Mouse (Mus musculus) mesoderm, embryonic 11.5 days (tissue): ENCODE results near the gene Lpcat1.
A peak's percentile ranks its signal among the peaks of the same experiment; 100 is the strongest.

Experiments used
- DNase-seq: peaks from one replicate; pipeline ENCODE4 v3.0.0-alpha.2; 2012; ENCODE audit warnings: low read depth, low spot score

Gene Lpcat1

GRCm38 (mm10) chr13:73467034-73467420, at the start of gene Lpcat1:
Gene Lpcat1, plus strand, starts transcription at chr13:73467197.
- DNase-seq = peak; percentile 94

- peak; percentile 41 for DNase-seq
These were observed 49.3 kb upstream of the Lpcat1 start for GRCm38 (mm10) chr13:73417478-73418220.

- no peak for DNase-seq
These were observed 48.7 kb upstream of the Lpcat1 start for GRCm38 (mm10) chr13:73418297-73418696.

GRCm38 (mm10) chr13:73419244-73419643, 47.8 kb upstream of the Lpcat1 start:
- DNase-seq = no peak

- DNase-seq = no peak
These were observed 44.0 kb upstream of the Lpcat1 start for GRCm38 (mm10) chr13:73423043-73423442.

- no peak for DNase-seq
These were observed 42.0 kb upstream of the Lpcat1 start for GRCm38 (mm10) chr13:73425035-73425434.

- peak; percentile 79 for DNase-seq
These were observed 41.0 kb upstream of the Lpcat1 start for GRCm38 (mm10) chr13:73425839-73426490.

GRCm38 (mm10) chr13:73426587-73426986, 40.4 kb upstream of the Lpcat1 start:
- DNase-seq = no peak

- DNase-seq = no peak
These were observed 37.2 kb upstream of the Lpcat1 start for GRCm38 (mm10) chr13:73429605-73430321.

- no peak for DNase-seq
These were observed 34.4 kb upstream of the Lpcat1 start for GRCm38 (mm10) chr13:73432466-73433149.

- no peak for DNase-seq
These were observed 33.1 kb upstream of the Lpcat1 start for GRCm38 (mm10) chr13:73433681-73434535.

GRCm38 (mm10) chr13:73434687-73435086, 32.3 kb upstream of the Lpcat1 start:
- DNase-seq = no peak

GRCm38 (mm10) chr13:73435662-73436061, 31.3 kb upstream of the Lpcat1 start:
- no peak for DNase-seq

- no peak for DNase-seq
These were observed 27.9 kb upstream of the Lpcat1 start for GRCm38 (mm10) chr13:73439057-73439456.

- no peak for DNase-seq
These were observed 26.0 kb upstream of the Lpcat1 start for GRCm38 (mm10) chr13:73441032-73441431.

GRCm38 (mm10) chr13:73441686-73442085, 25.3 kb upstream of the Lpcat1 start:
- DNase-seq = no peak

- DNase-seq = no peak
These were observed 24.6 kb upstream of the Lpcat1 start for GRCm38 (mm10) chr13:73442431-73442830.

- DNase-seq = no peak
These were observed 23.7 kb upstream of the Lpcat1 start for GRCm38 (mm10) chr13:73443093-73443821.

GRCm38 (mm10) chr13:73445087-73445486, 21.9 kb upstream of the Lpcat1 start:
- no peak for DNase-seq

- DNase-seq = no peak
These were observed 20.9 kb upstream of the Lpcat1 start for GRCm38 (mm10) chr13:73446076-73446475.
